Mouse (Mus musculus) heart, adult 2 months (tissue): ENCODE measurements around the gene Msx2. TPM values are rescaled to one million over a fixed set of nuclear protein-coding genes. Genes with fewer than 3 reads are reported as not detected.

Experiments
- DNase-seq, 2 experiments: peaks; one replicate each; pipeline ENCODE4 v3.0.0; 2021
- H3K27ac ChIP-seq: fragments of 200-600 bp; 2 replicates; pipeline ENCODE4 v1.8.1; 2022
- H3K27me3 ChIP-seq: fragments of 200-500 bp; 2 replicates; pipeline ENCODE4 v1.6.1; 2012; ENCODE audit warnings: mild to moderate bottlenecking, low read length, inconsistent platforms, mixed read lengths; ENCODE audit not compliant: control insufficient read depth, insufficient read depth
- H3K36me3 ChIP-seq: fragments of 200-500 bp; 2 replicates; pipeline ENCODE4 v1.6.1; 2012; ENCODE audit warnings: low read length, inconsistent platforms; ENCODE audit not compliant: control insufficient read depth, insufficient read depth
- H3K4me1 ChIP-seq: fragments of 200-500 bp; 2 replicates; pipeline ENCODE4 v1.6.1; 2011; ENCODE audit warnings: low read length; ENCODE audit not compliant: control insufficient read depth, insufficient read depth
- H3K4me3 ChIP-seq: fragments of 200-600 bp; 2 replicates; pipeline ENCODE4 v1.8.1; 2022
- H3K79me2 ChIP-seq: fragments of 200-500 bp; replicated peaks from 2 replicates; pipeline ENCODE4 v1.6.1; 2012; ENCODE audit warnings: mild to moderate bottlenecking, inconsistent platforms, low read length, moderate library complexity, mixed read lengths; ENCODE audit not compliant: control insufficient read depth, insufficient read depth
- H3K9ac ChIP-seq: fragments of 200-500 bp; 2 replicates; pipeline ENCODE4 v1.6.1; 2012; ENCODE audit warnings: low read depth, mild to moderate bottlenecking, control low read depth, inconsistent platforms, low read length, mixed read lengths
- CTCF ChIP-seq: fragments of 200-600 bp; IDR thresholded peaks from 2 replicates; pipeline ENCODE4 v1.8.1; 2022; ENCODE audit warnings: antibody characterized with exemption, mild to moderate bottlenecking, moderate library complexity
- EP300 ChIP-seq: fragments of 200-500 bp; IDR thresholded peaks from 2 replicates; pipeline ENCODE4 v1.6.1; 2011; ENCODE audit warnings: low read depth, low read length, control low read depth; ENCODE audit not compliant: insufficient read depth
- POLR2A ChIP-seq: fragments of 200-500 bp; IDR thresholded peaks from 2 replicates; pipeline ENCODE4 v1.6.1; 2011; ENCODE audit warnings: mild to moderate bottlenecking, low read depth, low read length, control low read depth; ENCODE audit not compliant: insufficient read depth
- WGBS: fragments of 180-500 bp; shearing (Covaris S2); methylation state at CpG from one replicate; pipeline ENCODE4 v1.1.7; 2018; 5-methylcytosine and 5-hydroxymethylcytosine counted together
- intact Hi-C: fragments of 180-260 bp; cut with DNase I; formaldehyde crosslinking; loops from one replicate; pipeline ENCODE4 v1.15.1; 2025
- polyA plus RNA-seq: library from polyadenylated mRNA; depleted of rRNA; stranded (reverse); fragments of >200 nt; gene quantifications from 2 replicates; pipeline ENCODE4 v1.2.3, GENCODE M21; 2012
- total RNA-seq, 2 experiments: library from RNA; stranded (reverse); gene quantifications; 2 replicates each; pipeline ENCODE4 v1.2.3; 2021

Gene Msx2
- total and polyA plus RNA-seq, 3 experiments, result 0.30 to 0.94 (median 0.31) TPM

- intact Hi-C loops, result no loop called here
- no peak overlapping the region for H3K27ac ChIP-seq
- no peaks in the 10 kb centered on the region for H3K4me1 ChIP-seq
- DNase-seq, result no peak
- H3K36me3 ChIP-seq, result no peaks in the 10 kb centered on the region
- no peaks in the 10 kb centered on the region; the same call in 1 of the 2 replicates for H3K27me3 ChIP-seq
- 82% methylated on average over 3 of the region's 3 CpGs for WGBS
- no peak overlapping the region for H3K4me3 ChIP-seq
- H3K79me2 ChIP-seq, result no peaks in the 10 kb centered on the region
- H3K9ac ChIP-seq, result no peak overlapping the region
- no peak for TF ChIP-seq CTCF
- TF ChIP-seq POLR2A, result no peak
- TF ChIP-seq EP300, result no peak
Observed at GRCm38 (mm10) chr13:53453927-53454326, 18.9 kb downstream of the Msx2 start.

- Histone ChIP-seq H3K4me3 (no peak overlapping the region), H3K36me3 (no peaks in the 10 kb centered on the region), H3K9ac (no peak overlapping the region), H3K79me2 (no peaks in the 10 kb centered on the region), H3K27ac (no peak overlapping the region), H3K27me3 (no peaks in the 10 kb centered on the region; the same call in 1 of the 2 replicates), H3K4me1 (no peaks in the 10 kb centered on the region)
- WGBS, result 15% methylated on average over 6 of the region's 6 CpGs
- DNase-seq, result no peak
- intact Hi-C loops, result no loop called here
- TF ChIP-seq CTCF, result peak; percentile 52
- no peak for TF ChIP-seq EP300
Observed at GRCm38 (mm10) chr13:53447609-53448008, 25.3 kb downstream of the Msx2 start.

GRCm38 (mm10) chr13:53443602-53444001, 29.3 kb downstream of the Msx2 start:
- Histone ChIP-seq H3K9ac (no peak overlapping the region), H3K79me2 (no peaks in the 10 kb centered on the region), H3K36me3 (no peaks in the 10 kb centered on the region), H3K27ac (no peak overlapping the region), H3K27me3 (no peaks in the 10 kb centered on the region; the same call in 1 of the 2 replicates), H3K4me1 (no peaks in the 10 kb centered on the region), H3K4me3 (no peak overlapping the region)
- 31% methylated on average over 3 of the region's 3 CpGs for WGBS
- no peak for TF ChIP-seq EP300
- TF ChIP-seq CTCF, result peak; percentile 58
- DNase-seq, result peak in 1 of 2 experiments; percentile 16
- intact Hi-C loops, result loop anchor here (2.0 to 5.0 kb wide), 3 partner anchors 149 to 321 kb away; no protein-coding TSS in a partner anchor

GRCm38 (mm10) chr13:53442168-53442980, 30.5 kb downstream of the Msx2 start:
- Histone ChIP-seq H3K27ac (no peak overlapping the region), H3K4me1 (no peaks in the 10 kb centered on the region), H3K36me3 (no peaks in the 10 kb centered on the region), H3K9ac (no peak overlapping the region), H3K27me3 (no peaks in the 10 kb centered on the region; the same call in 1 of the 2 replicates), H3K79me2 (no peaks in the 10 kb centered on the region), H3K4me3 (no peak overlapping the region)
- 35% methylated on average over 25 of the region's 25 CpGs for WGBS
- TF ChIP-seq EP300 (no peak), POLR2A (no peak), CTCF (peak; percentile 59)
- intact Hi-C loops, result loop anchor here (2.0 to 5.0 kb wide), 3 partner anchors 150 to 322 kb away; no protein-coding TSS in a partner anchor
- DNase-seq, result no peak

- H3K27me3 ChIP-seq, result no peaks in the 10 kb centered on the region; the same call in 1 of the 2 replicates
- TF ChIP-seq CTCF (no peak), POLR2A (no peak), EP300 (no peak)
- no peaks in the 10 kb centered on the region for H3K4me1 ChIP-seq
- no peak overlapping the region for H3K9ac ChIP-seq
- WGBS, result 40% methylated on average over 5 of the region's 5 CpGs
- no peak overlapping the region for H3K27ac ChIP-seq
- H3K36me3 ChIP-seq, result no peaks in the 10 kb centered on the region
- intact Hi-C loops, result loop anchor here (2.0 to 5.0 kb wide), 3 partner anchors 151 to 323 kb away; no protein-coding TSS in a partner anchor
- DNase-seq, result no peak
- H3K79me2 ChIP-seq, result no peaks in the 10 kb centered on the region
- H3K4me3 ChIP-seq, result no peak overlapping the region
Observed at GRCm38 (mm10) chr13:53441307-53442028, 31.4 kb downstream of the Msx2 start.

GRCm38 (mm10) chr13:53439957-53440356, 32.9 kb downstream of the Msx2 start:
- no peak for TF ChIP-seq CTCF
- no peak for TF ChIP-seq EP300
- no peak for TF ChIP-seq POLR2A
- H3K4me3 ChIP-seq, result no peak overlapping the region
- no peak overlapping the region for H3K27ac ChIP-seq
- no peak for DNase-seq
- H3K36me3 ChIP-seq, result no peaks in the 10 kb centered on the region
- no peaks in the 10 kb centered on the region for H3K4me1 ChIP-seq
- H3K9ac ChIP-seq, result no peak overlapping the region
- H3K27me3 ChIP-seq, result no peaks in the 10 kb centered on the region
- intact Hi-C loops, result loop anchor here (5.0 kb wide), 1 partner anchor 152 kb away; no protein-coding TSS in a partner anchor
- 77% methylated on average over 3 of the region's 3 CpGs for WGBS
- no peaks in the 10 kb centered on the region for H3K79me2 ChIP-seq
